Mouse (Mus musculus) kidney, adult 2 months (tissue): ENCODE results near the gene Nup153.

ENCODE experiments used
- CTCF ChIP-seq: fragments of 200-500 bp; conservative IDR thresholded peaks from 2 replicates; pipeline ENCODE4 v1.5.1; 2011; ENCODE audit warnings: low read depth, mild to moderate bottlenecking, control low read depth, low read length, moderate library complexity, mixed read lengths; ENCODE audit not compliant: insufficient read depth, insufficient read length
- POLR2A ChIP-seq: fragments of 200-500 bp; IDR thresholded peaks from one replicate; pipeline ENCODE4 v1.6.1; 2011; ENCODE audit warnings: low read depth, low read length, control low read depth

- TF ChIP-seq POLR2A (no peak), CTCF (no peak)
Observed at GRCm38 (mm10) chr13:46742367-46742766, 14.6 kb upstream of the Nup153 start.
